Comparison of ENCODE assay signal across 8 mouse cellular contexts in the genomic region with DNA sequence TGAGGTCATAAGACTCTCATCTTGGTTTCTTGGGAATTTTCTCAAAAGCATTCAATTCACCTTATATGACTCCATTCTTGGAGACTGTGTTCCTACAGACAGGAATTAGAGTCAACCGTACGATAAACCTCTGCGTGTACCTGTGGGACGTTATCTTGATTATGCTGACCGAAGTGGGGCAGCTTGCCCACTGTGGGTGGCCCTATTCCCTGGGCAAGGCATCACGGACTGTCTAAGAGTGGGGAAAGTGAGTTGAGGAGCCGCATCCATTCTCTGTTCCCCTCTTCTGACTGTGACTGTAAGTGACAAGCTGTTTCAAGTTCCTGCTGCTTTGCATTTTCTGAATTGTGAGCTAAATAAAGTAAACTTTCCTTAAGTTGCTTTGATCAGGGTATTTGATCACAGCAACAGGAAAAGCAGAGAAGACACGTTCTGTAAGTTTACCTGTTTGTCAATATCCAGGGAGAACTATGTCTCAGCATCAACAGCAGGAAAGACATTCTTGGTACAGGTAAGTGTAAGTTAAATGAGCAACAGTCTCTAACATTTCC. TPM values are rescaled to one million over a fixed set of nuclear protein-coding genes. Genes with fewer than 3 reads are reported as not detected.
DNase-seq lines count a peak whose midpoint lies in the region; ATAC-seq and TF ChIP-seq lines count a peak whose summit lies in the region.

A gene (plus strand): TSS at position 501 of the 551 bp plus-strand sequence.

- H3K9ac ChIP-seq in intestine, embryonic 16.5 days (ENCODE audit: low read depth, low read length) = peak within 1 kb of the TSS; percentile 83
- peak within 1 kb of the TSS; percentile 43 for H3K9ac ChIP-seq in midbrain, embryonic 15.5 days

- no peaks in the 10 kb centered on the region for H3K36me3 ChIP-seq in intestine, embryonic 16.5 days (ENCODE audit: control insufficient read depth, insufficient read depth, low read length)
- H3K36me3 ChIP-seq in midbrain, embryonic 15.5 days (replicated peaks) = no peaks in the 10 kb centered on the region

- POLR2A ChIA-PET in Patski (lab: Charles Lee) = interaction anchor here (0.7 to 1.9 kb wide), 3 partner anchors 11 to 48 kb away, joined by 4 to 5 read pairs (median 4); no protein-coding TSS in a partner anchor

- peaks cover 2% of the 10 kb centered on the region; the same call in 1 of the 2 replicates for H3K27me3 ChIP-seq in cerebellum, adult 2 months (ENCODE audit: control insufficient read depth, insufficient read depth, low read length)
- no peaks in the 10 kb centered on the region for H3K27me3 ChIP-seq in Patski
- no peaks in the 10 kb centered on the region for H3K27me3 ChIP-seq in intestine, embryonic 16.5 days (replicated peaks; ENCODE audit: control insufficient read depth, insufficient read depth, low read length)
- peaks cover 29% of the 10 kb centered on the region for H3K27me3 ChIP-seq in midbrain, embryonic 15.5 days (replicated peaks)

- TF ChIP-seq CTCF in cerebellum, adult 2 months (IDR thresholded peaks at IDR 0.05; ENCODE audit: borderline replicate concordance, insufficient read depth, low read depth, low read length) = no peak
- TF ChIP-seq CTCF in Patski (IDR thresholded peaks at IDR 0.05) = no peak

- in situ Hi-C loops in Patski (cut with MboI; ENCODE audit: low pct_unique_long_range_greater_than_20kb) = no loop called here

- no peak for DNase-seq in cerebellum, adult 2 months
- DNase-seq in cerebellum, postnatal 14 days = no peak
- DNase-seq in Patski (ENCODE audit: low read depth, low spot score) = no peak
- no peak for DNase-seq in gastrocnemius, postnatal 25 days
- DNase-seq in cerebellum, postnatal 36 days = no peak

- H3K4me1 ChIP-seq in cerebellum, adult 2 months (ENCODE audit: control insufficient read depth, insufficient read depth, low read length) = no peaks in the 10 kb centered on the region
- peaks cover 8% of the 10 kb centered on the region; the same call in 1 of the 2 replicates for H3K4me1 ChIP-seq in intestine, embryonic 16.5 days (ENCODE audit: control insufficient read depth, insufficient read depth, low read length)
- H3K4me1 ChIP-seq in midbrain, embryonic 15.5 days = peaks cover 12% of the 10 kb centered on the region

- no peak for TF ChIP-seq POLR2A in cerebellum, adult 2 months (IDR thresholded peaks at IDR 0.05; ENCODE audit: borderline replicate concordance, insufficient read depth, low read length)

- no peak within 1 kb of the TSS for H3K27ac ChIP-seq in cerebellum, adult 2 months (ENCODE audit: insufficient read depth, low read length)
- H3K27ac ChIP-seq in intestine, embryonic 16.5 days (ENCODE audit: low read length) = no peak within 1 kb of the TSS
- H3K27ac ChIP-seq in midbrain, embryonic 15.5 days = no peak within 1 kb of the TSS

- 95% methylated on average over 8 of the region's 8 CpGs for WGBS in cerebellum, adult 2 months
- 93% methylated on average over 8 of the region's 8 CpGs for WGBS in intestine, embryonic 16.5 days
- 91% methylated on average over 8 of the region's 8 CpGs for WGBS in midbrain, embryonic 15.5 days

- CTCF ChIA-PET in Patski (lab: Charles Lee) = interaction anchor here (1.0 to 1.4 kb wide), 2 partner anchors 14 to 48 kb away, joined by 3 to 6 read pairs; no protein-coding TSS in a partner anchor

- peak within 1 kb of the TSS; percentile 93 for H3K4me2 ChIP-seq in intestine, embryonic 16.5 days (ENCODE audit: low read depth, low read length)
- H3K4me2 ChIP-seq in midbrain, embryonic 15.5 days = peak within 1 kb of the TSS; percentile 91

- ATAC-seq in Patski = no peak
- no peak for ATAC-seq in intestine, embryonic 16.5 days
- no peak for ATAC-seq in midbrain, embryonic 15.5 days (replicated peaks)
- ATAC-seq in inflammation-experienced regulatory T-cells, adult 6 months = no peak

- H3K9me3 ChIP-seq in intestine, embryonic 16.5 days (ENCODE audit: control insufficient read depth, low read length) = no peaks in the 10 kb centered on the region
- no peaks in the 10 kb centered on the region for H3K9me3 ChIP-seq in midbrain, embryonic 15.5 days

- H3K4me3 ChIP-seq in cerebellum, adult 2 months (replicated peaks; ENCODE audit: insufficient read depth, low read depth, low read length) = peak within 1 kb of the TSS; percentile 49
- peak within 1 kb of the TSS; percentile 62 for H3K4me3 ChIP-seq in intestine, embryonic 16.5 days (ENCODE audit: low read length)
- H3K4me3 ChIP-seq in midbrain, embryonic 15.5 days = peak within 1 kb of the TSS; percentile 63

RNA-seq across cellular contexts. Expression of the gene that starts here (rescaled TPM):
- polyA plus RNA-seq in cerebellum, adult 2 months (2012; rRNA removed) = 9.1 and 10.8 TPM in 2 replicates
- polyA plus RNA-seq in Patski (2021) = 129 TPM
- 10 to 100 TPM; 18.3 to 19.1 TPM for total RNA-seq in gastrocnemius, postnatal 25 days (2021)
- polyA plus RNA-seq in intestine, embryonic 16.5 days (2015; fragmentation: Nextera tagmentation; extraction: Ambion mirVana) = 22.1 and 25.7 TPM in 2 replicates
- 18.6 and 20.4 TPM in 2 replicates for polyA plus RNA-seq in midbrain, embryonic 15.5 days (2015; fragmentation: Nextera tagmentation; extraction: Ambion mirVana)
- under 1 TPM in 2 of 3 experiments, not detected in 1; 0.20 to 0.43 TPM for polyA plus RNA-seq in inflammation-experienced regulatory T-cells, adult 6 months (2017; shearing (Covaris generic))
